Mouse (Mus musculus) embryonic facial prominence, embryonic 10.5 days (tissue): ENCODE data around the gene Slc38a4. TPM values are rescaled to one million over a fixed set of nuclear protein-coding genes. Genes with fewer than 3 reads are reported as not detected.

Experiments used
- DNase-seq: peaks from one replicate; pipeline ENCODE4 v3.0.0-alpha.2; 2017; ENCODE audit warnings: low spot score
- H3K27ac ChIP-seq: fragments of 300-500 bp; sonication (generic); replicated peaks from 2 replicates; pipeline ENCODE4 v1.5.1; 2016; ENCODE audit warnings: mild to moderate bottlenecking
- H3K27me3 ChIP-seq: fragments of 300-500 bp; sonication (generic); replicated peaks from 2 replicates; pipeline ENCODE4 v1.6.1; 2016; ENCODE audit warnings: low read depth, mild to moderate bottlenecking; ENCODE audit not compliant: poor library complexity, severe bottlenecking
- H3K36me3 ChIP-seq: fragments of 300-500 bp; sonication (generic); replicated peaks from 2 replicates; pipeline ENCODE4 v1.6.1; 2016; ENCODE audit warnings: mild to moderate bottlenecking, moderate library complexity
- H3K4me1 ChIP-seq: fragments of 300-500 bp; sonication (generic); 2 replicates; pipeline ENCODE4 v1.6.1; 2016
- H3K4me3 ChIP-seq: fragments of 300-500 bp; sonication (generic); 2 replicates; pipeline ENCODE4 v1.5.1; 2016; ENCODE audit warnings: mild to moderate bottlenecking, moderate library complexity
- H3K9me3 ChIP-seq: fragments of 300-500 bp; sonication (generic); 2 replicates; pipeline ENCODE4 v1.6.1; 2016; ENCODE audit warnings: mild to moderate bottlenecking
- WGBS: fragments of 180-500 bp; shearing (Covaris S2); methylation state at CpG from one replicate; pipeline ENCODE4 v1.1.7; 2016; 5-methylcytosine and 5-hydroxymethylcytosine counted together
- polyA plus RNA-seq: library from polyadenylated mRNA; unstranded; fragments of >200 nt; fragmentation: Nextera tagmentation; extraction: Ambion mirVana; gene quantifications from 2 replicates; pipeline ENCODE4 v1.2.1, GENCODE M21; 2016

Slc38a4 gene
- polyA plus RNA-seq, 1 experiment from 2014 or later: 53.5 TPM

- WGBS: 34% methylated on average over 23 of the region's 23 CpGs
Measured at GRCm38 (mm10) chr15:96953112-96953937, 102.4 kb downstream of the Slc38a4 start.

GRCm38 (mm10) chr15:96952488-96952887 is 103.3 kb downstream of the Slc38a4 start:
- Histone ChIP-seq H3K4me3 (no peak overlapping the region), H3K36me3 (no peaks in the 10 kb centered on the region), H3K27me3 (no peaks in the 10 kb centered on the region), H3K27ac (peak overlapping the region; percentile 20; the same call in 1 of the 2 replicates), H3K4me1 (peaks cover 19% of the 10 kb centered on the region), H3K9me3 (no peaks in the 10 kb centered on the region)
- DNase-seq: no peak
- WGBS: 66% methylated on average over 8 of the region's 8 CpGs

More at GRCm38 (mm10) chr15:96953112-96953937, 102.4 kb downstream of the Slc38a4 start:
- Histone ChIP-seq H3K27me3 (no peaks in the 10 kb centered on the region), H3K4me1 (peaks cover 19% of the 10 kb centered on the region), H3K9me3 (no peaks in the 10 kb centered on the region), H3K27ac (peak overlapping the region; percentile 74), H3K36me3 (no peaks in the 10 kb centered on the region), H3K4me3 (peak overlapping the region; percentile 45)
- peak; percentile 87 for DNase-seq

- no peaks in the 10 kb centered on the region for H3K9me3 ChIP-seq
- WGBS: 55% methylated on average over 5 of the region's 5 CpGs
- H3K4me1 ChIP-seq: peaks cover 19% of the 10 kb centered on the region
- DNase-seq: peak; percentile 32
- H3K36me3 ChIP-seq: no peaks in the 10 kb centered on the region
- no peak overlapping the region for H3K27ac ChIP-seq
- no peak overlapping the region for H3K4me3 ChIP-seq
- H3K27me3 ChIP-seq: no peaks in the 10 kb centered on the region
Measured at GRCm38 (mm10) chr15:96951783-96952182, 104.0 kb downstream of the Slc38a4 start.

- H3K4me3 ChIP-seq: no peak overlapping the region
- no peak overlapping the region for H3K27ac ChIP-seq
- no peaks in the 10 kb centered on the region for H3K36me3 ChIP-seq
- no peaks in the 10 kb centered on the region for H3K27me3 ChIP-seq
- WGBS: 63% methylated on average over 6 of the region's 6 CpGs
- H3K4me1 ChIP-seq: peaks cover 14% of the 10 kb centered on the region
- peak; percentile 42 for DNase-seq
- no peaks in the 10 kb centered on the region for H3K9me3 ChIP-seq
Measured at GRCm38 (mm10) chr15:96948471-96948870, 107.3 kb downstream of the Slc38a4 start.

Other genes starting within 250 kb of the Slc38a4 start
- gene Pced1b, start 191.2 kb upstream of the Slc38a4 start, polyA plus RNA-seq: 2.3 and 4.3 TPM in 2 replicates
- 3.3 and 3.9 TPM in 2 replicates for gene Amigo2, start 191.3 kb upstream of the Slc38a4 start, polyA plus RNA-seq